Mouse (Mus musculus) stomach, embryonic 16.5 days (tissue): Measurements from ENCODE around the gene Psmc2. TPM values are rescaled to one million over a fixed set of nuclear protein-coding genes. Genes with fewer than 3 reads are reported as not detected.

Experiments used
- ATAC-seq: fragments of 200-750 bp; cut with Nextera tagmentation; 2 replicates; pipeline ENCODE4 v1.8.0; 2017; ENCODE audit warnings: moderate number of reproducible peaks, moderate TSS enrichment; ENCODE audit not compliant: insufficient read depth, low FRiP score
- H3K27ac ChIP-seq: fragments of 300-500 bp; sonication (generic); 2 replicates; pipeline ENCODE4 v1.5.1; 2014; ENCODE audit warnings: low read length
- H3K27me3 ChIP-seq: fragments of 300-500 bp; sonication (generic); 2 replicates; pipeline ENCODE4 v1.6.1; 2014; ENCODE audit warnings: low read length, control low read depth, mixed read lengths; ENCODE audit not compliant: control insufficient read depth, insufficient read depth
- H3K36me3 ChIP-seq: fragments of 300-500 bp; sonication (generic); 2 replicates; pipeline ENCODE4 v1.6.1; 2014; ENCODE audit warnings: low read length; ENCODE audit not compliant: control insufficient read depth, insufficient read depth
- H3K4me1 ChIP-seq: fragments of 300-500 bp; sonication (generic); 2 replicates; pipeline ENCODE4 v1.6.1; 2014; ENCODE audit warnings: low read length, control low read depth, mixed read lengths; ENCODE audit not compliant: control insufficient read depth, insufficient read depth
- H3K4me2 ChIP-seq: fragments of 300-500 bp; sonication (generic); 2 replicates; pipeline ENCODE4 v1.6.1; 2014; ENCODE audit warnings: low read depth, low read length, mixed read lengths
- H3K4me3 ChIP-seq: fragments of 300-500 bp; sonication (generic); replicated peaks from 2 replicates; pipeline ENCODE4 v1.5.1; 2014; ENCODE audit warnings: mild to moderate bottlenecking, low read length
- H3K9ac ChIP-seq: fragments of 300-500 bp; sonication (generic); 2 replicates; pipeline ENCODE4 v1.6.1; 2014; ENCODE audit warnings: low read length
- H3K9me3 ChIP-seq: fragments of 300-500 bp; sonication (generic); replicated peaks from 2 replicates; pipeline ENCODE4 v1.6.1; 2016; ENCODE audit warnings: low read length, control low read depth; ENCODE audit not compliant: control insufficient read depth
- WGBS: fragments of 180-500 bp; shearing (Covaris S2); extraction: QIAGEN DNeasy Blood & Tissue Kit; methylation state at CpG from one replicate; pipeline ENCODE4 v1.1.7; 2014; 5-methylcytosine and 5-hydroxymethylcytosine counted together
- polyA plus RNA-seq: library from polyadenylated mRNA; unstranded; fragments of >200 nt; fragmentation: Nextera tagmentation; extraction: Ambion mirVana; gene quantifications from 2 replicates; pipeline ENCODE4 v1.2.1, GENCODE M21; 2015

Psmc2 gene
- polyA plus RNA-seq, 1 experiment from 2014 or later = 166 TPM

GRCm38 (mm10) chr5:21831761-21832160, 46.7 kb downstream of the Psmc2 start:
- no peaks in the 10 kb centered on the region for H3K36me3 ChIP-seq
- WGBS = 71% methylated on average over 3 of the region's 3 CpGs
- H3K9ac ChIP-seq = no peak overlapping the region
- H3K4me3 ChIP-seq = no peak overlapping the region
- H3K4me2 ChIP-seq = no peak overlapping the region
- ATAC-seq = no peak
- no peaks in the 10 kb centered on the region for H3K27me3 ChIP-seq
- H3K27ac ChIP-seq = no peak overlapping the region
- no peaks in the 10 kb centered on the region for H3K4me1 ChIP-seq
- H3K9me3 ChIP-seq = no peaks in the 10 kb centered on the region

GRCm38 (mm10) chr5:21844676-21845075, 59.6 kb downstream of the Psmc2 start:
- no peak overlapping the region for H3K9ac ChIP-seq
- H3K4me1 ChIP-seq = no peaks in the 10 kb centered on the region
- H3K27me3 ChIP-seq = no peaks in the 10 kb centered on the region
- no peaks in the 10 kb centered on the region for H3K9me3 ChIP-seq
- no peak overlapping the region for H3K4me3 ChIP-seq
- no peak overlapping the region for H3K27ac ChIP-seq
- H3K36me3 ChIP-seq = no peaks in the 10 kb centered on the region
- no peak overlapping the region for H3K4me2 ChIP-seq
- 65% methylated on average over 4 of the region's 4 CpGs for WGBS
- no peak for ATAC-seq

- no peaks in the 10 kb centered on the region for H3K9me3 ChIP-seq
- no peak overlapping the region for H3K9ac ChIP-seq
- H3K4me2 ChIP-seq = no peak overlapping the region
- no peak overlapping the region for H3K4me3 ChIP-seq
- ATAC-seq = no peak
- no peak overlapping the region for H3K27ac ChIP-seq
- no peaks in the 10 kb centered on the region for H3K36me3 ChIP-seq
- H3K27me3 ChIP-seq = no peaks in the 10 kb centered on the region
- 68% methylated on average over 20 of the region's 20 CpGs for WGBS
- no peaks in the 10 kb centered on the region for H3K4me1 ChIP-seq
Observed at GRCm38 (mm10) chr5:21846616-21847290, 61.7 kb downstream of the Psmc2 start.

- Histone ChIP-seq H3K27me3 (no peaks in the 10 kb centered on the region), H3K4me3 (no peak overlapping the region), H3K4me1 (no peaks in the 10 kb centered on the region), H3K27ac (no peak overlapping the region), H3K36me3 (no peaks in the 10 kb centered on the region), H3K4me2 (no peak overlapping the region), H3K9me3 (no peaks in the 10 kb centered on the region), H3K9ac (no peak overlapping the region)
- 62% methylated on average over 6 of the region's 6 CpGs for WGBS
- no peak for ATAC-seq
Observed at GRCm38 (mm10) chr5:21847438-21847837, 62.4 kb downstream of the Psmc2 start.

- WGBS = 30% methylated on average over 10 of the region's 10 CpGs
- Histone ChIP-seq H3K4me3 (no peak overlapping the region), H3K4me1 (no peaks in the 10 kb centered on the region), H3K27me3 (no peaks in the 10 kb centered on the region), H3K27ac (no peak overlapping the region), H3K9ac (no peak overlapping the region), H3K9me3 (no peaks in the 10 kb centered on the region), H3K4me2 (no peak overlapping the region), H3K36me3 (no peaks in the 10 kb centered on the region)
- ATAC-seq = no peak
Observed at GRCm38 (mm10) chr5:21851679-21852340, 66.7 kb downstream of the Psmc2 start.

Other genes starting within 250 kb of the Psmc2 start
- 68.7 and 74.7 TPM in 2 replicates for gene Lrrc17, start 241.7 kb upstream of the Psmc2 start, polyA plus RNA-seq
- 0.31 and 0.42 TPM in 2 replicates for gene Fbxl13, start 139.6 kb upstream of the Psmc2 start, polyA plus RNA-seq
- 32.8 and 34.2 TPM in 2 replicates for gene Armc10, start 139.5 kb upstream of the Psmc2 start, polyA plus RNA-seq
- 3.6 and 4.2 TPM in 2 replicates for gene Napepld, start 83.9 kb upstream of the Psmc2 start, polyA plus RNA-seq
- 77.1 and 77.9 TPM in 2 replicates for gene Pmpcb, start 48.1 kb upstream of the Psmc2 start, polyA plus RNA-seq
- 44.5 and 47.6 TPM in 2 replicates for gene Dnajc2, start within 50 bp of the Psmc2 start, polyA plus RNA-seq
- not detected in 2 replicates for gene Slc26a5, start 80.3 kb downstream of the Psmc2 start, polyA plus RNA-seq